In the genomic region with DNA sequence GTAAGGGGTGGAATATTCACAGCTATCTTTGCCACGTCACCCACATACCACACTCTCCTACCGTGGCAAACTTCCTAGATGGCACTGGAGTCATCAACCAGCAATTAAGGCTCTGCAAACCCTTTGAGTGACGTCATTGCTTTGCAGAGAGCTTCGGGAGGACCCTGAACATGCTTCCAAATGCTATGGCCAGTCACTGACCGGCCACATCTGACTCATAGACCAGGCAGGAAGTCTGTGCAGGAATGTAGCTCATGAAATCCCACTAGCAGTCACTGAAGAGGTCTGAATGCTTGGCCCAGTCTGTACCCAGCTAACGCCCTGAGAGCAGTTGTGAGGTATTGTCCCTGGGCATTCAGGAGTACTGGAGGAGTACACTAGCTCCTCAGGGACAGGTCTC, we compare ENCODE assay signal across 14 mouse cellular contexts.
"Had no signal": no experiment of that assay in that cellular context is flagged by ENCODE, and none has a peak within 500 bp of the region (broad histone marks: within the 10 kb centered on the region; RNA-seq: fewer than 3 reads in every experiment).

No protein-coding gene starts in this region.

- ATAC-seq: midbrain, embryonic 13.5 days had no signal

- H3K27me3 ChIP-seq: liver, embryonic 15.5 days; midbrain, embryonic 13.5 days; neural tube, embryonic 15.5 days had no signal

- H3K4me3 ChIP-seq: left cerebral cortex, adult 2 months; limb, embryonic 10.5 days; liver, embryonic 15.5 days; midbrain, embryonic 13.5 days; neural tube, embryonic 15.5 days had no signal

- H3K36me3 ChIP-seq: limb, embryonic 10.5 days; liver, embryonic 15.5 days; midbrain, embryonic 13.5 days; neural tube, embryonic 15.5 days had no signal

- H3K4me1 ChIP-seq: liver, embryonic 15.5 days had no signal

- H3K9ac ChIP-seq: liver, embryonic 15.5 days; lung, embryonic 14.5 days; midbrain, embryonic 13.5 days; neural tube, embryonic 15.5 days had no signal

- DNase-seq: kidney, adult 8-10 months; kidney, postnatal 4 days; lung, embryonic 14.5 days; lung, postnatal 14 days; right cerebral cortex, adult 18-20 months; thymus, adult 2 months; thymus, postnatal 25 days had no signal

- H3K4me2 ChIP-seq: liver, embryonic 11.5 days; liver, embryonic 15.5 days; lung, embryonic 14.5 days; midbrain, embryonic 13.5 days; neural tube, embryonic 15.5 days had no signal

- H3K9me3 ChIP-seq: limb, embryonic 10.5 days; liver, embryonic 15.5 days; midbrain, embryonic 13.5 days; neural tube, embryonic 15.5 days had no signal

- H3K27ac ChIP-seq: left cerebral cortex, adult 2 months; limb, embryonic 10.5 days; liver, embryonic 15.5 days; macrophage; midbrain, embryonic 13.5 days; neural tube, embryonic 15.5 days had no signal
